Mouse (Mus musculus) lung, adult 2 months (tissue): ENCODE results near the gene Rngtt.

Experiments used
- CTCF ChIP-seq: fragments of 200-500 bp; IDR thresholded peaks from 2 replicates; pipeline ENCODE4 v1.5.1; 2011; ENCODE audit warnings: mild to moderate bottlenecking, low read length, control low read depth; ENCODE audit not compliant: insufficient read depth
- POLR2A ChIP-seq: fragments of 200-500 bp; IDR thresholded peaks from 2 replicates; pipeline ENCODE4 v1.6.1; 2011; ENCODE audit warnings: low read depth, mild to moderate bottlenecking, control low read depth, low read length, borderline replicate concordance; ENCODE audit errors: extremely low read depth

DNA sequence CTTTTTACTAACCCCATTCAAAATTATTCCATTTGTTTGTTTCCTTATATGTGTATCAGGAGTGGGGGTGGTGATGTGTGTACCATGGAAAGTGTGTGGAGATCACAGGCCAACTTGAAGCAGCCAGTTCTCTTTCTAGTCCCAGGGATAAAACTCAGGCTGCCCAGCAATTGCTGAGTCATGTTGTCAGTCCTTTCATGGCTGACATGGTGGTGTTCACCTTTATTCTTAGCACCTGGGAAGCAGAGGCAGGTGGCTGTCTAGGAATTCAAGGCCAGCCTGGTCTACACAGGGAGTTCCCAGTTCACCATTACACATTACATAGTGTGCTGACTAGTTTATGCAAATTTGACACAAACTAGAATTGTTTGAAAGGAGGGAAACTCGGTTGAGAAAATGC, 47.2 kb upstream of the Rngtt start:
- TF ChIP-seq POLR2A, result no peak
- no peak for TF ChIP-seq CTCF
